Mouse (Mus musculus) cortical plate, adult 2 months (tissue): ENCODE results near the gene Ipo4. TPM values are rescaled to one million over a fixed set of nuclear protein-coding genes. Genes with fewer than 3 reads are reported as not detected.
A peak's percentile ranks its signal among the peaks of the same experiment; 100 is the strongest.

Source experiments
- H3K27ac ChIP-seq: fragments of 200-500 bp; 2 replicates; pipeline ENCODE4 v1.5.1; 2012; ENCODE audit warnings: low read length, control low read depth, inconsistent platforms; ENCODE audit not compliant: insufficient read depth
- H3K4me1 ChIP-seq: fragments of 200-500 bp; 2 replicates; pipeline ENCODE4 v1.6.1; 2011; ENCODE audit warnings: low read length; ENCODE audit not compliant: control insufficient read depth, insufficient read depth
- H3K4me3 ChIP-seq: fragments of 200-500 bp; 2 replicates; pipeline ENCODE4 v1.5.1; 2011; ENCODE audit warnings: mild to moderate bottlenecking, low read length, control low read depth; ENCODE audit not compliant: insufficient read depth
- CTCF ChIP-seq: fragments of 200-500 bp; IDR thresholded peaks from 2 replicates; pipeline ENCODE4 v1.5.1; 2011; ENCODE audit warnings: mild to moderate bottlenecking, control low read depth, low read length; ENCODE audit not compliant: insufficient read depth; ENCODE audit errors: extremely low read depth
- POLR2A ChIP-seq: fragments of 200-500 bp; IDR thresholded peaks from 2 replicates; pipeline ENCODE4 v1.6.1; 2011; ENCODE audit warnings: mild to moderate bottlenecking, low read length, control low read depth; ENCODE audit not compliant: insufficient read depth; ENCODE audit errors: extremely low read depth
- polyA plus RNA-seq: library from polyadenylated mRNA; depleted of rRNA; stranded (reverse); fragments of >200 nt; gene quantifications from 2 replicates; pipeline ENCODE4 v1.2.3, GENCODE M21; 2012

Ipo4 gene
- polyA plus RNA-seq, 1 experiment, result 152 TPM

- H3K4me1 ChIP-seq, result peaks cover 1% of the 10 kb centered on the region; the same call in 1 of the 2 replicates
- TF ChIP-seq CTCF (no peak), POLR2A (no peak)
Measured at GRCm38 (mm10) chr14:55637795-55638194, 2.0 kb upstream of the Ipo4 start, which contains the start of gene Gm49378. Gene Gm49378, minus strand, starts transcription at chr14:55637895.

GRCm38 (mm10) chr14:55634874-55635522, 759 bp downstream of the Ipo4 start:
- peak overlapping the region; percentile 67 for H3K4me3 ChIP-seq
- TF ChIP-seq POLR2A (no peak), CTCF (no peak)
- no peak overlapping the region for H3K27ac ChIP-seq
- H3K4me1 ChIP-seq, result no peaks in the 10 kb centered on the region

More at GRCm38 (mm10) chr14:55637795-55638194, 2.0 kb upstream of the Ipo4 start, which contains the start of gene Gm49378:
- Histone ChIP-seq H3K27ac (no peak within 1 kb of the TSS), H3K4me3 (no peak within 1 kb of the TSS)

GRCm38 (mm10) chr14:55629312-55629711, 6.4 kb downstream of the Ipo4 start:
- no peak overlapping the region for H3K4me3 ChIP-seq
- no peaks in the 10 kb centered on the region for H3K4me1 ChIP-seq
- TF ChIP-seq CTCF (peak; percentile 68), POLR2A (no peak)
- H3K27ac ChIP-seq, result no peak overlapping the region

- Histone ChIP-seq H3K4me3 (no peak overlapping the region), H3K4me1 (no peaks in the 10 kb centered on the region), H3K27ac (no peak overlapping the region)
- TF ChIP-seq CTCF, result no peak
- TF ChIP-seq POLR2A, result no peak
Measured at GRCm38 (mm10) chr14:55628077-55628827, 7.5 kb downstream of the Ipo4 start.

GRCm38 (mm10) chr14:55618486-55619195, 17.1 kb downstream of the Ipo4 start:
- no peaks in the 10 kb centered on the region for H3K4me1 ChIP-seq
- no peak overlapping the region for H3K27ac ChIP-seq
- no peak for TF ChIP-seq POLR2A
- no peak overlapping the region for H3K4me3 ChIP-seq

- TF ChIP-seq CTCF (no peak), POLR2A (no peak)
- Histone ChIP-seq H3K4me1 (no peaks in the 10 kb centered on the region), H3K4me3 (no peak within 1 kb of the TSS), H3K27ac (no peak within 1 kb of the TSS)
Measured at GRCm38 (mm10) chr14:55617822-55618221, 17.9 kb downstream of the Ipo4 start, which contains the start of gene Rec8. Gene Rec8, plus strand, starts transcription at chr14:55618037.

- no peak overlapping the region for H3K27ac ChIP-seq
- no peak for TF ChIP-seq CTCF
- no peak overlapping the region for H3K4me3 ChIP-seq
- no peaks in the 10 kb centered on the region for H3K4me1 ChIP-seq
Measured at GRCm38 (mm10) chr14:55616844-55617243, 18.9 kb downstream of the Ipo4 start.

- no peaks in the 10 kb centered on the region for H3K4me1 ChIP-seq
- H3K27ac ChIP-seq, result no peak overlapping the region
- H3K4me3 ChIP-seq, result no peak overlapping the region
- TF ChIP-seq CTCF (no peak), POLR2A (no peak)
Measured at GRCm38 (mm10) chr14:55615876-55616275, 19.9 kb downstream of the Ipo4 start.

- Histone ChIP-seq H3K4me3 (no peak overlapping the region), H3K27ac (no peak overlapping the region), H3K4me1 (no peaks in the 10 kb centered on the region)
- no peak for TF ChIP-seq POLR2A
- no peak for TF ChIP-seq CTCF
Measured at GRCm38 (mm10) chr14:55614565-55615178, 21.1 kb downstream of the Ipo4 start.

- TF ChIP-seq POLR2A (no peak), CTCF (no peak)
- Histone ChIP-seq H3K4me3 (no peak overlapping the region), H3K4me1 (no peaks in the 10 kb centered on the region), H3K27ac (no peak overlapping the region)
Measured at GRCm38 (mm10) chr14:55613346-55613745, 22.4 kb downstream of the Ipo4 start.
